Mouse (Mus musculus) layer of hippocampus, postnatal 36 days (tissue): ENCODE measurements around the gene Rnf215. TPM values are rescaled to one million over a fixed set of nuclear protein-coding genes. Genes with fewer than 3 reads are reported as not detected.
A peak's percentile ranks its signal among the peaks of the same experiment; 100 is the strongest.
"Not testable (repeated sequence)": the region's sequence is repeated elsewhere in the genome, so short reads cannot be mapped to it uniquely, and the experiment has no call there.

Source experiments
- DNase-seq, 2 experiments: peaks; one replicate each; pipeline ENCODE4 v3.0.0; 2022
- total RNA-seq, 2 experiments: library from RNA; stranded (reverse); gene quantifications; 2 replicates each; pipeline ENCODE4 v1.2.3; 2021

Gene Rnf215
- total RNA-seq, 2 experiments from 2014 or later: 32.4 to 35.7 TPM

DNA sequence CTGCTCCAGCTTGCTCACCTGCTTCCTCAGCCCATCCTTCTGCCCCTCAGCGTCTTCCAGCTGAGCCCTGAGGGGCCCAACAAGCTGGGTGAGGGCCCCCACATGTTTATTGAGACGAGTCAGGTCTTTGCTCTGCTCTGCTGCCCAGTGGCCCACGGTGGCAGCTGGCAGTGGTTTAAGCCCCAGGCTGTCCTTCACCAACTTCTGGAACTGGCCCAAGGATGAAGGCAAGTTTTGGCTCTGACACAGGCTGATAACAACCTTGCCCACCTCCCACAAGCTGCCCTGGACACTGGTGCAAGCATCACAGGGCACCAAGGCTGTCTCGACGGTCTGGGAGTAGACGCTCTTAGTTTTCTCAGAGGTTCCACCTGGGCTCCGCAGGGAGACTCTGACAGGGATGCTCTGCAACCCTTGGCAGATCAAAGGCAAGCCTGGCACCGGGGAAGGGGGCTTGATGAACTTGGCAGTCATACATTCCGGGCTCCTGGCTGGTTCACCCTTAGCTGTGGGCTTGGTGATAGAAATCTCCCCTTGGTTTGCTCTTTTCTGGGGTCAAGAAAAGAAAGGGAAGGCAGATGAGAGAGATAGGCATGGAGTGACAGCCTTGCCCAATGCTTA is 13.6 kb downstream of the Rnf215 start:
- no peak for DNase-seq

DNA sequence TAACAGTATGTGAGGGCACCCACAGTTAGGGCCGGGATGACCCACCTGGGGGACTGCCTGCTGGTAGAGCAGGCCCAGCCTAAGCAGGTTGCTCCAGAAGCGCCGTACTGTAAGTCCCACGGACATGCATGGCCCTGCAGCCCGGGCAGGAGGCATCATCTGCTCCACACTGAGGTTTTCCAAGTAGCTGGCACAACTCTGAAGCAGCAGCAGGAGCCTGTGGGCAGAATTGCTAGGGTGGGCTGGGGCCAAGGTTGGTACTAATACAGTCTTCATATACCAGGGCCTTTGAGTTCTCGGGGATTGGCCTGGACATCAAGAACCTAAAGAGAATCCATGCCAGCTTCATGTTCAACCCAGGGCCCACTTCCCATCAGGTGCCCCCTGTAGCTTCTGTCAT is 14.9 kb downstream of the Rnf215 start:
- DNase-seq: no peak

DNA sequence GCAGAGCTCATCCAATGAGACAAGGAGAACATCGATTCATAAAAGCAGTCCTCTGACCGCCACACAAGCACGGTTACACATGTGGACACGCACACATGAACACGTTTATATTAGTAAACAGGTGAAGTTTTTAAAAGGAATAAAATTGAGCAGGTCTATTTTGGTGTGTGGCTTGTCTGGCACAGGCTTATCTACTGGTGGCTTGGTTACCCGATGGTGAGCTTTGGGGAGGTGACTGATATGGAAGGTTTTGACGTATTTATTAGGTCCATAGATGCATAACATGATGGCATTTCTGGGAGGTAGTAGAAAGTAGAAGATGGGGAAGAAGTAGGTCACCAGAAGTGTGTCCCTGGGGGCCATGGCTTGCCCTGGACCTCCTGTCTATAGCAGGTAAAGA is 18.7 kb downstream of the Rnf215 start:
- no peak for DNase-seq

DNA sequence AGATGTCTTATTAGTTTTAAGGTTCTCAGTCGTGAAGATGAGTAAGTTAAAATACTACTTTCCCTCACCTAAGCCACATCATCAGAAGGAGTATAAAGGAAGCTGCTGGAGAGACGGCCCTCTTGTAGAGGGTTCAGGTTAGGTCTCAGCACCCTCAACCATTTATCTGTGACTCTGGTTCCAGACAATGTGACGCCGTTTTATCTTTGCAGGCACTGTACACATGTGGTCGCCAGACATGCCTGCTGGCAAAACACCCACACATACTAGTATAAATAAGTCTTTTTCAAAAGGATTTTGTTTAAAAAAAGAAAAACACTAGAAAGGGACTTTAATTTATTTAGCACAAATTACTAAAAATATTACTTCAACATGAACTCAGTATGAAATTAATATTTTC is 20.6 kb downstream of the Rnf215 start:
- no peak for DNase-seq

DNA sequence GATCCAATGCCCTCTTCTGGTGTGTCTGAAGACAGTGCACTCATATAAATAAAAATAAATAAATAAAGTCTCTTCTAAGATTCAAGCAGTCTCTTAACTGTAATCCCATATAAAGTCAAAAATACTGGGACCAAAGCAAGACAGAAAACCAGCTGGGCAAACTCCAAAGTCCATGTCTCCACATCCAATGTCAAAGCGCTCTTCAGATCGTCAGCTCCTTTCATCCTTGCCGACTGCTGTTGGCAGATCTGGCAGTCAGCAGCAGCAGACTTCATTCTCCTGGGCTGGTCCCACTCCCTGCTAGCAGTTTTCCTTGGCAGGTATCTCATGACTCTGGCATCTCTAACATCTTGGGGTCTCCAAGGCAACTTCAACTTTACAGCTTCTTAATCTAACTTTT is 23.7 kb downstream of the Rnf215 start:
- DNase-seq: no peak

DNA sequence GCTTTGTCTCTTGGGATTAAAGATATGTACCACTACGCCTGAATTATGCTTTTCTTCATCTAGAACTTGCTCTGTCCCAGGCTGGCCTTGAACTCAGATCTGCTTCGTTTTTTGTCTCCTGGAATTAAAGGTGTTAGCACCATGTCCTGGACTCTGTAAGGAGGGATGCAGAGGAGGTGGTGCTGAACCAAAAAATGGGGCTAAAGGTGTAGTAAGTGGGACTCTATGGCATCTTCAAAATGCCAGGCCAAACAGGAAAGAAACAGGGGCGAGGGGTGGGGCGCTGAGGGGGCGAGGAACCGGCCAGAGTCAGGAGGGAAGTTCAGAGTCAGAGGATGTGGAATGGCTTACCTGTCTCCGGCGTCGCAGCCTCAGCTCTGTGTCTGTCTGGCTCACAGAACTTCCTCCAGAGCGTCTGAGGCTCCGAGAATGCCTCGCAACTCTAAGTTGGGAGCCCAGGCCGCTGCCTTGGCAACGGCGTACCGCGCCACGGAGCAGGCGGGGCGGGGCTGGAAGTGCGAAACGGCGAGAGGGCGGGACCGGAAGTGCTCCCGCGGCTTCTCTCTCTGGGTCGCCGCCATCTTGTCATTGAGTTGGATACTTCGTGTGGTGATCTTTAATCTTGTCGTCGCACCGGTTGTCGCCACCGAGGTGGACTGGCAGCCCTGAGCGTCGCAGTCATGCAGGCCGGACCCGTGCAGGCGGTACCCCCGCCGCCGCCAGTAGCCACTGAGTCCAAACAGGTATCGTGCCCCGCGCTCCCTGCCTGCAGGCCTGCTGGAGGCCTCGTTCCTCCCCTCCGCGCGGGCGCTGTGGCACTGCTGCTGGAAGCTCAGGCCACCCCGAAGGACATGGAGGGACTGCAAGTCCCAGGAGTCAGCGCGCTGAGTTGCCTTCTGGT is 25.1 kb downstream of the Rnf215 start, which contains the start of the genes Ccdc157 and Sf3a1:
Gene Ccdc157 (minus strand): TSS at position 486 of the 901 bp plus-strand sequence.
Gene Sf3a1 (plus strand): TSS at position 543 of the 901 bp plus-strand sequence.
- DNase-seq: peak; percentile 92 to 93

DNA sequence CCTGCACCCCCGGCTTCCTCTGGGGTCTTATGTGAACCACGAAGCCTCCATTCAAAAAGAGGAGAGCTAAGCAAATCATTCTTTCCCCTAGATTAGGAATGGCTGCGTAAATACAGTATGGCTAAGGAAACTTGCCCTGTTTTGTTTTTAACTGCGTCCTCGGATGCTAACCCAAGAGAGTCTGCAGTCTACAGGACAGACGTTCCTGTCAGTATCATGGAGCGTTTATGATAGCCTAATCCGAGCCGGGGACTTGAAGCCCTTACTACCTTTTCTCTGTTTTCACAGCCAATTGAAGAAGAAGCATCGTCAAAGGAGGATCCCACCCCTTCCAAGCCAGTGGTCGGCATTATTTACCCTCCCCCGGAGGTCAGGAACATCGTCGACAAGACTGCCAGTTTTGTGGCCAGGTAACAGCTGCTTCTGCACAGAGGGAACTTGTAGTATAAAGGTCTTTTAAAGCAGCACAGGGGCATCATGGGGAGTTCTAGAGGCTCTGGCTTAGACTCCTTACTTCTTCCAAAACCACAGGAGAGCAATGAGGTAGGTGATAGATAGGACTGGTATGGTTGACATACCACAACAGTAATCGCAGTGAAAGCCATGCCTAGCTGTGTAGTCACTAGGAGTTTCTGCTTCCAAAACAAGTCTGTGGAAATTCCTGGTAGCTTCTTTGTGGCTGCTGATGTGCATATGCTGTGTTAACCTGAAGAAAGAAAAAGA is 25.9 kb downstream of the Rnf215 start:
- no peak for DNase-seq

DNA sequence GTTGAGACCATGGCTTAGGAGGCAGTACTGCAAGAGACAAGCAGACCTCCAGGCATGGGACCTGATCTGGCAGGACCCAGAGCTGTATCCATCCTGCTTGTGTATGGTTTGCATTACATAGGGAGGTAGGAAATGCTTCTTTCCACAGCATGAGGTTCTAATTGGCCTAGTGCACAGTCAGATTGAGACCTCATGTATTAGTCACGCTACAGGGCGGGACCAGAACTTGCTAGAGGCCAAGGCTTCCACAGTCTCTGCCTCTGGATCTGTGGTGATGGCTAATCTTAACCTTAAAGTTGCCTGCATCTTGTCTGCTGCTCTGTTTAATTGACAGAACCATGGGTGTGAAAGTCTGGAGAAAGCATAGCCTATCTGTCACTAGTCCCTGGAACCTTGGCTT is 29.7 kb downstream of the Rnf215 start:
- no peak for DNase-seq

DNA sequence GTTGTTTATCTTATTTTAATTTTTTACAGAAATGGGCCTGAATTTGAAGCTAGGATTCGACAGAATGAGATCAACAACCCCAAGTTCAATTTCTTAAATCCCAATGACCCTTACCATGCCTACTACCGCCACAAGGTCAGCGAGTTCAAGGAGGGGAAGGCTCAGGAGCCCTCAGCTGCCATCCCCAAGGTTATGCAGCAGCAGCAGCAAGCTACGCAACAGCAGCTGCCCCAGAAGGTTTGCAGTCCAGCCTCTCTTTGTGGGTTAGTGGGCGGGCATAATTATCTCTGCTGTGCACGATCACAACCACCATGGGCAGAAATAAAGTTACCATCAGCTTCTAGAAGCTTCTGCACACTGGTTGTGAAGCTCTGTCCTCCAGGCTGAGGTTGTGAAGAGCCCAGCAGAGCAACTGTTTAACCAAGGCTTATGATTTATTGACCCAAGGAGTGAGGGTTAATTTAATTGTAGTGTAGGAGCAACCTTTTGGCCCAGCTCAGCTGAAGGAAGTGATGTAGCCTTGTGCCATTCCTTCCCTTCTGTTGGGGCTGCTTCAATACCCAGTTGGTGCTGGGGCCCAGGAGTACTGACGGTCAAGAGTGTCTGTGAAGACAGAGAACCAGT is 31.6 kb downstream of the Rnf215 start:
- no peak for DNase-seq

DNA sequence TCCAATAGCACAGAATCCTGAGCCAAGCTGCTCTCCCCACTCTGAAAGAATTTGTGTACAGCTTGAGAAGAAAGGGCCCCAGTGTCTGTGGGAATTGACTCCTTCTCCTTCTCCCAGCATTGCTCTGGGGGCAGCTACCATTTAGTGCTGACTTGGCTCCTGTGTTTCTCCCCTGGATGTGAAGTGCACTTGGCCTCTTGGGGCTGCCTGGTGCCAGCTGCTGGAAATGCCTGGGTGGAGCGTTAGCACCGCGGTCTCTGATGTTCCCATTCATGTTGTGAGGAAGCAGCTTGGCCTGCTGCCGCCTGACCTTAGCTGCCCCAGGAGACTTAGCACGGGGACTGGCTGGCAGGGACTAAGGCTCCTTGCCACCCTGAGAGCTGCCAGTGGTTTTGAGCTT is 39.6 kb downstream of the Rnf215 start:
- peak; percentile 52 to 73 for DNase-seq

DNA sequence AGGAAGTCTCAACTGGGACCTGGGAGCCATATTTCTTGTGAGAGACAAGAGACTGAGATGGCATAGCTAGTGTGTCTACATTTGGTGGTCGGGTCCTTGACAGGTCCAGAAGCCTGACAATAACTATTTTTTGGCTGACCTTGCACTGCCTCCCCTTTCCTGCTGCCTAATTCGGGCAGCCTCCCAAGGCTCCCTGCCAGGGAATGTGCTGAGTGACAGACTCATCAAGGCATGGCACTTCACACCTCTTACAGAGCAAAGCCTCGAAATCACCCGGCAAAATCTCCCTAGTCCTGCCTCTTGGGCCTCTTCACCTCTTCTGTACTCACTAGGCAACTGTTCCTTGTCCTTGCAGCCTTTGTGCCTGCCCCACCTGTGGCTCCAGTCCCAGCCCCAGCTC is 42.7 kb downstream of the Rnf215 start:
- no peak for DNase-seq

DNA sequence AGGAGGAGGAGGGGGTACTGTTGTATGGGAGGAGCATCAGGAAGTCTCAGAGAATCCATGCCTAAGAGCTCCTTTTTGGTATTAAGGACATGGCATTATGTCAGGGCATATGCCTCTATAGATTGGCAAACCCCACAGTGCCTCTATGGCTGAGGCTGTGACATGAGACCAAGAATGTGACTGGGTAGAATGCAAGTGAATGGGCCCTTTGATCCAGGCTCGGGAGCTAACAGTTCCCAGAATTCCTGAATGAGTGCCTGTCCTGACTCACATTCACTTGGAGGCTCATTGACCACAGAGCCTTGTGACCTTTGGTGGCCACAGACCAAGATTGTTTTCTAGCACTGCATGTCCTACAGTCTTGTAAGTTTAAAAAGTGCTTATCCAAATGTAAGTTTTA is 47.1 kb downstream of the Rnf215 start:
- DNase-seq: no peak

DNA sequence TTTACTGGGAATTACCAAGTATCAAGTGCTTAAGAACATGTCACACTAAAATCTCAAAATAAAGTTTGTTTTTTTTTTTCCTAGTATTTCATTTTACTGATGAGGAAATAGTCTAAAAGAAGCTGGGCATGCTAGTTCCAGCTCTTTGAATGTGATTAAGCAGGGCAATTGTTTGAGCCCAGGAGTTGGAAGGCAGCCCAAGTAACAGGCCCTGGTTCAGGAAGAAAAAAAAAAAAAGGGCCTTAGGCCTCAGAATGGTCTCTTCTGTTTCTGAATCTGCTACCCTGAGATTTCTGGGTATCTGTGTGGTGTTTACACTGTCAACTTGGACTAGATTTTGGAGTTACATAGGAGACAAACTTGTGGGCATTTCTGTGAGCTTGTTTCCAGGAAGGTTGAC is 48.5 kb downstream of the Rnf215 start:
- no peak for DNase-seq

DNA sequence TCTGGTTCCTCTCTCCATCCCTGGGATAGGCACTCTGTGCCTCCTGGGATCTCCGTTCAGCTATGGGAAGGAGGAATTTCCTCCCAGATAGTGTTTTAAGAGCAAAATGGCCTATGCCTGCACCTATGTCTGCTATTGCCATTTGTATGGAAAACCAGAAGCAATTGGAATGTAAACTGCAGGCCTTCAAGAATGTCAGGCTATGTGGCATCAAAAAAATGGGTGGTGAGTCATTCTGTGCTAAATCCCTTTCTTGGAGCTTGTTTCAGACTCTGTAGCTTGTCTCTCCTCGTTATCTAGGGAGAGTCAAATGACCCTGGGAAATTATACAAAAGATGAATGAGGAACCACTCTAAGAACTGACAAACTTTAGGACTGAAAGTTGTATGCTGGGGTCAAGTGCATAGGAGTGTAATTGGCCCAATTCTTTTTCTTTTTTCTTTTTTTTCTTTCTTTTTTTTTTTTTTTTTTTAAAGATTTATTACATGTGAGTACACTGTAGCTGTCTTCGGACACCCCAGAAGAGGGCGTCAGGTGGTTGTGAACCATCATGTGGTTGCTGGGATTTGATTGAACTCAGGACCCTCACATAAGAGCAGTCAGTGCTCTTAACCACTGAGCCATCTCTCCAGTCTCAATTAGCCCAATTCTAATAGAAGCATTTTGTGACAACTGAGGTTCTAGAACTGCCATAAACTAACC is 49.4 kb downstream of the Rnf215 start:
- DNase-seq: no peak

DNA sequence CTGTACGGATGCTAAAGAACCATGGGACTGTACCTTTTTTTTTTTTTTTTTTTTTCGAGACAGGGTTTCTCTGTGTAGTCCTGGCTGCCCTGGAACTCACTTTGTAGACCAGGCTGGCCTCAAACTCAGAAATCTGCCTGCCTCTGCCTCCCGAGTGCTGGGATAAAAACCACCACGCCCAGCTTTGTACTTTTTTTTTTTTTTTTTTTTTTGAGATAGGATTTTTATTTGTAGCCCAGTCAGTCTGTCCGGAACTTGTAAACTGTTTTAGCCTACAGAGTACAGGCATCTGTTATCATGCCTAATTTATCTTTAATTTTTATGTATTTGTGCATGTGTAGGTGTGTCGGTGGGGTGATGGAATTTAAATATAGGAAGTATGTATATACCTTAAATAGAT is 50.5 kb downstream of the Rnf215 start:
- DNase-seq: not testable (repeated sequence)

DNA sequence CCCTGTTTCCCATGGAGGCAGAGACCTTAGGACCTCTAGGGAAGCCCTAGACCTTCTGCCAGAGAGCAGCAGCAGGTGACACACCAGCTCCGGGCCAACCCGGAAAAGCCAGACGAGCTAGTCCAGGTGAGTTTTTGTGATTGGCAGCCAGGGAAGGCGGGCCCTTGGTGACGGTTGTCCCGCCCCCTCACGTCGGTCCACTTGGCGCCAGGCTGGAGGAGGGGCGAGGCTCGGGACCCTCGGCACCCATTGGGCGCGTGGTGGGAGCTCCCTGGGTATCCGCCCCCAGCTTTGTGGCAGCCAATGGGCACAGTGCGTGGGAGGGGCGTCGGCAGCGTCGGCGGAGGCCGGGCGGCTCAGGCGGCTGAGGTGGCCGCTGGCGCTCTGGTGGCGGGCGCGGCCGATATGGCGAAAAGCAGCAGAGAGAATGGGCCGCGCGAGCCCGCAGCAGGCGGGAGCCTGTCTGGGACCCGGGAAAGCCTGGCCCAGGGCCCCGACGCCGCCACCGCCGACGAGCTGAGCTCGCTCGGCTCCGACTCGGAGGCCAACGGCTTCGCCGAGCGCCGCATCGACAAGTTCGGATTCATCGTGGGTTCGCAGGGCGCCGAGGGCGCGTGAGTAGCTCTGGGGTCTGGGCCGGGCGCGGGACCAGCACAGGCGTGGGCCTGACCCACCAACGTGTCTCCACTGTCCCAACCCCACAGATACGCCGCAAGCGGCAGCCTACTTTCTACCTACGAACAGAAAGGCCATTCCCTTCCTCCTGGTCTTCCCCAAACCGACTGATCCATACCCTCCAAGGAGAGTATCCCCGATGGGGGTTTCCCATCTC is 51.7 kb downstream of the Rnf215 start, which contains the start of gene Tbc1d10a:
Gene Tbc1d10a (plus strand): TSS at position 304 of the 832 bp plus-strand sequence.
- DNase-seq: peak; percentile 97 to 98

DNA sequence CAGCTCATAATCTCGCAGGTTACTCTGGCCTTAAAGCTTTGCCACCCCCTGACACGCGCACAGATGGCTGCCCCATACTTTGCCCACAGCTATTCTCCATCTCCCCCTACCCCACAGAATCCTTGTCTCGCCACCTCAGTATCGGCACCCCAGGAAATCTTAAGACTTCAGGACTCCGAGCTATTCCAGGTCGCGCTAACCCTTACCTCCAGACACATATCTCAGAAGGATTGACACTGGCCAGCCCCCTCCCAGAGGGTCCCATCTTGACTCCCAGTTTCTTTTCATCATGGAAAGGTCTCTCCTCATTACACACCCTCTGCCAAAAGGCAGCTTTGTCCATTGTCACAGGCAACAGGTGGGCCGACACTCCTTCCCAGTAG is 52.3 kb downstream of the Rnf215 start:
- no peak for DNase-seq

DNA sequence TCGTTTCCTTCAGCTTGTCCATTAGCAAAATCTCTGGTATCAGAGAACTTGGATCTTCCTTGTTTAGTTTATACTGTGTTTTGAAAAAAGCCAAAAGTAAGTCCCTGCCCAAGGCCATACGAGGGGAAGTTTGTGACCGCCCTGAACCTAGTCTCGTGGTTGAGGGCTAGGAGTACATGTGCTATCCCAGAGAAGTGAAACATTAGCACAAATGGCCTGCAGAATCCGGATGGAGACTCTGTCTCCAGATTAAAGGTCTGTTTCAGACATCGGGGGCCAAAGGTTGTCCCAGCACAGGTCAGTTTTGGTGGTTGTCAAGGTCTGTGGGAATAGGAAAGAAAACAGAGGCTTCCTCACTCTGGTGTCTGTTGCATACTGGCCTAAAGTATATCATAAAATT is 54.2 kb downstream of the Rnf215 start:
- no peak for DNase-seq

DNA sequence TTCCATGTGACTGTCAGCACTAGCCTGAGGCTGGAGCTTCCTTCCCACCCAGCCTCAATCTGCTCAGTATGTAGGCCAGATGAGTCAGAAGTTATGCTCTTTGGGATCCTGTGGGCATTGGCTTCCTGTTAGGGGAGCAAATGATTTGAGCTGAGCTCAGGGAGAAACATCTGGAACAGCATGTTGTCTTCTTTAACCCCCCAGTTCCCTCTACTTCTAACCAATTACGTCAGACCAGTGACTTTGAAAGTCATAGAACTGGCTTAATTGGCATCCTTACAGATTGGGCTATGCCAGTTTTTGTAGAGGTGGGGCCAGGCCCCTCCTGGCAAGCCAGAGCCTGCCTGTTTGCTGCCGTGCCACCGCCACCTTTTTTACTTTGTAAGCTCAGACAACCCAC is 55.7 kb downstream of the Rnf215 start:
- DNase-seq: no peak
